Mouse (Mus musculus): ENCODE results near the gene Cx3cr1.

GRCm38 (mm10) chr9:120093701-120094100, 24.0 kb upstream of the Cx3cr1 start:
- TF ChIP-seq CTCF (IDR thresholded peaks at IDR 0.05; ENCODE audit: borderline replicate concordance, extremely low read depth, insufficient read depth, insufficient read length) (no peak), POLR2A (IDR thresholded peaks at IDR 0.05; ENCODE audit: borderline replicate concordance, extremely low read depth, insufficient read depth, insufficient read length, poor library complexity, severe bottlenecking) (no peak)

Data from brain, embryonic 14.5 days (tissue).